ENCODE assay signal across 16 mouse cellular contexts in the genomic region with DNA sequence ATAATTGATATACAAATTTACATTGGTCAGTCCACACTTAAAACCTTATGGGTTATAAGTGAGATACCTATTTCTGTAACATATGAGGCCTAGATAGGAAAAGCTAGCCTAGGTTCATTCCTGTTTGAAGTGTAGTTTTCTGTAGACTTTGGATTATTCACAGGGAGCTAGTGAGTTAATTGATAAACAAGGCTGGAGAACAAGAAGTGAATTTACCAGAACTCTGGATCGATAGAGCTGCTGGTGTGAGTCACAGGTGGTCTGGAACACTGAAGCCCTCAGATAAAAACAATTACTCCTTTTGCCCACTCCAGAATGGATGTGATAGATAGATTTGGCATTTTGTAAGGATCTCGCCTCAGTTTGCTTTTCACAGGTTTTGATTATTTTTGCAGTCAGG.
"Had no signal": no experiment of that assay in that cellular context is flagged by ENCODE, and none has a peak within 500 bp of the region (broad histone marks: within the 10 kb centered on the region; RNA-seq: fewer than 3 reads in every experiment).

No protein-coding gene starts in this region.

- H3K4me1 ChIP-seq: neural tube, embryonic 13.5 days; neural tube, embryonic 15.5 days; stomach, embryonic 15.5 days had no signal

- H3K9ac ChIP-seq: neural tube, embryonic 13.5 days; neural tube, embryonic 15.5 days; stomach, embryonic 15.5 days had no signal

- H3K4me2 ChIP-seq: neural tube, embryonic 13.5 days; neural tube, embryonic 15.5 days; stomach, embryonic 15.5 days had no signal

- DNase-seq: retina, postnatal 1 day; right cerebral cortex, adult 18-20 months; right cerebral cortex, postnatal 14 days; right cerebral cortex, postnatal 25 days; right cerebral cortex, postnatal 4 days; spleen, adult 18-20 months; thymus, adult 18-20 months; thymus, adult 2 months; thymus, postnatal 14 days; thymus, postnatal 25 days; thymus, postnatal 36 days; thymus, postnatal 4 days had no signal

- H3K9me3 ChIP-seq: neural tube, embryonic 13.5 days; neural tube, embryonic 15.5 days; stomach, embryonic 15.5 days had no signal

- H3K27ac ChIP-seq: neural tube, embryonic 13.5 days; neural tube, embryonic 15.5 days; stomach, embryonic 15.5 days; stomach, postnatal 0 days had no signal

- H3K4me3 ChIP-seq: neural tube, embryonic 13.5 days; neural tube, embryonic 15.5 days; stomach, embryonic 15.5 days had no signal

- H3K27me3 ChIP-seq: neural tube, embryonic 13.5 days; neural tube, embryonic 15.5 days; stomach, embryonic 15.5 days had no signal
